Mouse (Mus musculus) heart, adult 8-10 months (tissue): ENCODE measurements around the gene Acap1. TPM values are rescaled to one million over a fixed set of nuclear protein-coding genes. Genes with fewer than 3 reads are reported as not detected.

Source experiments
- DNase-seq: peaks from one replicate; pipeline ENCODE4 v3.0.0; 2022; ENCODE audit warnings: low spot score
- total RNA-seq, 4 experiments: library from RNA; stranded (reverse); gene quantifications; 2 replicates each; pipeline ENCODE4 v1.2.4; 2022

The Acap1 gene
- total RNA-seq, 4 experiments from 2014 or later = 0.16 to 1.1 (median 0.83) TPM

DNA sequence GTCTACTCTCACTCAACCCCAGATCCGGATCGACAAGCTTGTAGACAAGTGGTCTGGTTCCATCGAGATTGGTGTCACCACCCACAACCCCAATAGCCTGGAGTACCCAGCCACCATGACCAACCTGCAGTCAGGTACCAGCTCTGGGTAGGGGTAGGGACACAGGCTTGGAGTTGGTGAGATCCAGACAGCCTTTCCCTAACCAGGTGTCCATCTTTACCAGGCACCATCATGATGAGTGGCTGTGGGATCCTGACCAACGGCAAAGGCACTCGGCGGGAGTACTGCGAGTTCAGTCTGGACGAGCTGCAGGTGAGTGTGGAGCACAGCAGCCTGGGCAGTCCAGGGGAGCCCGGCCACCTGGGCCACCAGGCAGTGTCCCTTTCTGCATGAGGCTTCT is 9.0 kb upstream of the Acap1 start:
- no peak for DNase-seq

DNA sequence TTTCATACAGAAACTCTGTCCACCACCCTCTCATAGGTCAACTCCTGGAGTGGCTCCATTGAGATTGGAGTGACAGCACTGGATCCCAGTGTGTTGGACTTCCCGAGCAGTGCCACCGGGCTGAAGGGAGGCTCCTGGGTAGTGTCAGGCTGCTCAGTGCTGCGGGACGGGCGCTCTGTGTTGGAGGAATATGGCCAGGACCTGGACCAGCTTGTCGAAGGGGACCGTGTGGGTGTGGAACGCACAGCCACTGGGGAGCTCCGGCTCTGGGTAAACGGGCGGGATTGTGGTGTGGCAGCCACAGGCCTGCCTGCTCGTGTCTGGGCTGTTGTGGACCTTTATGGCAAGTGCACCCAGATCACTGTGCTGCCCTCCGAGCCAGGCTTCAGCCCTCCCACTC is 7.6 kb upstream of the Acap1 start:
- DNase-seq = no peak

DNA sequence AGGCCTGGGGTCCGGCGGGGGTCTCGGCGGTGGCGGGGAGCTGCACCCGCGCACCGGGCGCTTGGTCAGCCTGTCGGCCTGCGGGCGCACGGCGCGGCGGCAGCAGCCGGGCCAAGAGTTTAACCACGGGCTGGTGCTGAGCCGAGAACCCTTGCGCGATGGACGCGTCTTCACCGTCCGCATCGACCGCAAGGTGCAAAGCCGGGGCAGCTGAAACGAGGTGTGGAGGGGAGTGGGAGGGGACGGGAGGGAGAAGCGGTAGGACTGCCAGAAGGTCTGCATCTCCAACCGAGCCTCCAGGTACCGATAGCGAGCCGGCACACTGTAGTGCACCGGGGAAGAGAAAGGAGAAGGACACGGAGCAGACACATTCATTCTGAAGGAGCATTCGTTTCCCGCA is 6.7 kb upstream of the Acap1 start:
- no peak for DNase-seq

DNA sequence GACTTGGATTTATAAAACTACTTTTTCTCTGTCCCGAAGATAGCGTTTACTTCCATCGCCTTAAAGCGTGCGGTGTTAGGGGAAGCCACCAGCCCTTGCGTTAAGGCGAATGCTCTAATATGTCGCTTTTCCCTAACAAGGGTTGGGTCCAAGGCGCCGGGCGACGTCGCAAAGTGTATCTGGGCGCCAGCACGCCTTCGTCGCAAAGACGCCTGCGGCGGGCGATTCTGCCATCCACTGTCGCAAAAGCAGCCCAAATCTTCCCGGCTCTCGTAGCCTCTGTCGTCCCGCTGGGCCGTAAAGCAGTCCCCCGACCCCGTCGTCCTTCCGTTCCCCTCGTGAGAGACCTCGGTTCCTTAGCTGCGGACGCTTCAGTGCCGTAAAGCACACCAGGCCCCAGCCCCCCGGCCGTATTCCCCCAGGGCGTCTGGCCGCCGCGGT is 6.1 kb upstream of the Acap1 start:
- peak; percentile 96 for DNase-seq

DNA sequence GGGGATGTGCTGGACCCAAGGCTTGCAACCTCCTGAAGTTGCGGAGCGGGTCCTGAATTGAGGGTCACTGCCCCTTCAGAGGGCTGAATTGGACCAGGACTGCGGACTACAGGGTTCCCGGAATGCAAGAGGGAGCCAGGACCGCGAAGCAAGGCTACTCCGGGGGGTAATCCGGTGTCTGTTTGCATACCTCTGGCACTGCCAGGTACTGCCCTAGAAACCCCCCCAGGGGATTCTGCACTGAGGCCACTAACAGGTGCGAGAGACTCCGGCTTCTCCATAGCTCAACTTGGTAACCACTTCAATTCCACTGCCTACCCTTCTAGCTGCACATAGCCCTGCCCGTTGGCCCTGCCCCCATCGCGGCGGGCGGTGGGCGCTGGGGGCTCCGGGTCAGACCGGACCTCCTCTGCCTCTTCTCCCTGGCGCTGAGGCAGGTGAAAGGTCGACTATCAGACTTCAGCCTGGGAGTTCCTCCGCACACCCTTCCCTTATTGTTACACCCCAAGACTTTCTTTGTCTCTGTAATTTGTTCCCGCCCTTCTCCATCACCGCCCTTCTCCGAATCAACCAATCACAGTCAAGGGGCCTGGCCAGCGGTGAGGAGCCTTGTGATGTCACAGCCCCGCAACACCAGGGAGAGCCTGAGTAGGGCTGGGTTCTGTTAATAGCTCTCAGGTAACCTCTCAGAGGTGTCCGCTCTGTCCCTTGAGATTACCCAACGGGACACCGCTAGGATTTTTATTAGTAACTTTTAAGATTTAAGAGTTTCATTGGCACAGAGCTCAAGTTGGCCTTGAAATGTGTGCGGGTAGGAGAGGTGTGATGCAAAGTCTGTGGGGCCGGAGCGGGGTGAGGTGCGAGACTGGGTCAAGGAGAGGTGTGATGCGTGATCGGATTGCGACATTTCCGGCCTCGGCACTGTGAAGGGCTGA is 5.4 kb upstream of the Acap1 start, which contains the start of the genes 2810408A11Rik and Neurl4:
2810408A11Rik (minus strand) TSS at position 517 of the 935 bp plus-strand sequence.
Neurl4 (plus strand) TSS at position 602 of the 935 bp plus-strand sequence.
- DNase-seq = peak; percentile 94

DNA sequence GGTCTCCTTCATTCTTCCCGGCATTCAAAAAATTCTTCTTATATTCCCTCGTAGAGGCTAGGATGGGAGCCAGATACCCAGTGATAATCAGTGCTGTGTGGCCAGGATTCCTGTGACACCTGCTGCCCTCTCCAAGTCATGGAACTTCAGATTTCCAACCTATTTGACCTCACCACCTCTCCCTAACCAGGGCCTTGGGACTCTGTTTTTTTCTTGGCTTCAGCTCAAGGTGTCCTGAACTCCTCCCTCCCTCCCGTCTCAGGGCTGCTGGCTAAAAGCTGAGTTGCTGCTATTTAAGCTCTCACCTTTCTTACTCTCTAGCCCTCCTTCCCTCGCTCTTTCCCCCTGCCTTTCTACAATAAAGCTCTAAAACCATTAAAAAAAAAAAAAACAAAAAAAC is 4.5 kb upstream of the Acap1 start:
- no peak for DNase-seq

DNA sequence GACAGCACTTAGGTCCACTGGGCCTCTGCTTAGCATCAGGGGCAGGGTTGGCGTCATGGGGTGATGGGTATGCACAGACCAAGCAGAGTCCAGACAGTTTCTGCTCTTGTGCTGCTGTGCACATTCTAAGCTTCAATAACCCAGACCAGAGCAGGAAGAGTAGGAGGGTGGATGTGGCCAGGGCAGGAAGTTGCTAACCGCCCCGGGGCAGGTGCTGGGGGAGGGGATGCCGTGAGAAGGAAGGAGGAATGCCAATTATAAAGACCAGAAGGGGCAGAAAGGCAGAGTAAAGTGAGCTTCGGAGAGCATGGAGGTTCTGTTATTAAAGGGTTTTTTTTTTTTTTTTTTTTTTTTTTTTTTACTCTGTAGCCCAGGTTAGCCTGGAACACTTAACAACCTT is 668 bp downstream of the Acap1 start:
- no peak for DNase-seq

DNA sequence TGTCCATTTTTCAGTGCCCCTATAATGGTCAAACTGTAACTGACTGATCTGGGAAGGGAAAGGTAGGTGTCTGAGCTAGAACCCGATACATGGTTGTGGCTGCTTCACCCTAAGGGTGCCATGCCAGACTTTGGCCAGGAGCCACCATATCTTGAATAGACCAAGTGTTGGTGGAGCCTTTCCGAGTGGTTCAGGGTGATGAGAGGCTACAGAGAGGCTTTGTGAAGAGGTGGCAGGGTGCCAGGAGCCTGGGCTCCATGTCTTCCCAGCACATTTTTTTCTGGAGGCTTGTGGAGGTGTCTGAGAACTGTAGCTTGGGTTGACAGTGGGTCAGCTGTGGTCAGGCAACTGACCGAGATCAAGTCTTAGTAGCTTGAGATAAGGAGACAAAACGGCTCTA is 3.9 kb downstream of the Acap1 start:
- DNase-seq = no peak

DNA sequence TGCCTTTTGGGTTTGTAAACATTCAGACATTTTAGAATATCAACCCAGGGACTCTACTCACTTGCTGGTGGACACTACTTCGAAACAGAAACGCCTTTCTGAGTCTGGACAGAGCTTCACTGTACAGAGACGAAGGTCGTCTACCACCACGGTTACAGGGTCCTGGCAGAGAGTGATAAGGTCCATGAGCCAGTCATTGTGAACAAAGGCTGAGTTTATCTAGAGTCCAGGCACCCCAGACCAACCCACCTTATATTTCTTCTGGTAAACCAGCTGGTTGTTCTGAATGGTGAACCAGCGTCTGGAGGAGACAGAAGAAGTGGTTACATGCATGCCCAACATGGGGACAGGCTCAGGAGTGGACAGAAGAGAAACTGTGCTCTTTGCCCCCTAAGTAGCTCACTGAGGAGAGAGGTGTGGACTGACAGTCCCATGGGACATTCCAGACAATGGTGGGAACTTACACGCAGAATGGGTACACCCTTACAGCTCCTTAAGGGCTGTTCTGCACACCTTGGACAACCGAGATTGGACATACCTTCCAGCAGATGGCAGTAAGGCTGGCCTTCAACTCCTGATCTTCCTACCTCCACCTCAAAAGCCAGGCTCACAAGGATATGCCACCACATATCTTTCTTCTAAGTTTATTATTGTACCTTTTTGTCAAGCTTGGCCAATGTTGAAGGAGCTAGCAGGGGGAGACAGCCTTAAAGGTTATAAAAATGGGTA is 8.3 kb downstream of the Acap1 start:
- no peak for DNase-seq

DNA sequence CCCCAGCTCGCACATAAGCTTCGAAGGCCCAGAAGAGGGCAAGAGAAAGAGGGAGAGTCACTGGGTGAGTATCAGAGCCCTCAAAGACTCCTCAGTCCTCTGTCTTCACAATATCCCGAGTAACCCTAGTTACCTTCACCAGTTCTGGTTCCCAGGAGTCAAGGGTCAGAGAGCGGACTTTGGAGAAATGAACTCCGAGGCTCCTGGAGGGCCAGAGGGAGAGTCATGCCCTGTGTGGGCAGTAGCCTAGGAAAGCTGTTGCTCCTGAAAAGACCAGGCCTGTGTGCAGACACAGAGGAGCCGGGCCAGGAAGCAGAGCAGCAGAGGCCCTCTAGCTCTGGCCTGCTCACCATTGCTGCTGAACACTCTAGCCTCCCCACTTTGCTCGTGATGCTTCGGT is 10.7 kb downstream of the Acap1 start:
- no peak for DNase-seq

DNA sequence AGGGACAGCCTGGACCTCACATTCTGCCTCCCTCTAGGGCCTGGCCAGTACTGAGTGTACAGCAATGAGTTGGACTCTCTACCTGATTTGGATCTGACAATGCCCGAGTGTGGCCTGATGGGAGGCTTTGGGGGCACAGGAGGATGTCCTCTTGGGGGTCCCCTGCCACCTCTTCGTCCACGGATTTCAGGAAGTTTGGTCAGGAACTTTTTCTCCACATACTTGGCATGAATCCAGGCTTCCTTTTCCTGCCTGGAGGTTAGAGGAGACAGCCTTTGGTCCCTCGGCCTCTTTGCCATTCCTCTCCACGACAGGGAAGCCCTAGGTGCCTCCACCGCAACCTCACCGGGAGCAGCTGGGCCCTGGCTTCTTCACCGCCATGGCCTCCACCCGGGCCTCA is 11.1 kb downstream of the Acap1 start:
- no peak for DNase-seq

DNA sequence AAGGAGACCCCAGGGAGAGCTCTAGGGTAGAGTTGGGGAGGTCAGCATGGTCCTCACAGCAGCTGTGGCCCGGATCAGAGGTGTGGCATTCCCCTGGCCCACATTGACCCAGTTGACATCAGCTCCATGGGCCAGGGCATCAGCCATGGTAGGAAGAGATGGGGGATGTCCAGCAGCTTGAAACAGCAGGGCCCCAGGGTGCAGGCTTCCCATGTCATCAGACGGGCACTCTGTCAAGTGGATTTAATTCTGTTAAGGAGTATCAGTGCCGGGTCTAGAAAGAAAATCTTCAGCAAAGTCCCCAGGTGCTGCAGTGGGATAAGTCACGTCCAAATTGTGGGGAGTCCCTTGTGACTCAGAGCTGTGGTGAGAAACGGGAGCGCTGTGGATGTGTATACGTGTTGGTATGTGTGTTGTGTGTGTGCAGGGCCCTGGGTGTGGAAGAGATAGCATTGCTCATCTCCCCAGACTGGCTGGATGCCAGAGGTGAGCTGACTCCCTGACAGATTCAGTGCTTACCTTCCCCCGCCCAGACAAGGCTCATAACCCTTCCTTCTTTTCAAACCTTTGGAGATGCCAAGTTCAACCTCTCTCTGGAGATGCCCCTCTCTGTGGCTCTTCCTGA is 11.7 kb downstream of the Acap1 start:
- no peak for DNase-seq

DNA sequence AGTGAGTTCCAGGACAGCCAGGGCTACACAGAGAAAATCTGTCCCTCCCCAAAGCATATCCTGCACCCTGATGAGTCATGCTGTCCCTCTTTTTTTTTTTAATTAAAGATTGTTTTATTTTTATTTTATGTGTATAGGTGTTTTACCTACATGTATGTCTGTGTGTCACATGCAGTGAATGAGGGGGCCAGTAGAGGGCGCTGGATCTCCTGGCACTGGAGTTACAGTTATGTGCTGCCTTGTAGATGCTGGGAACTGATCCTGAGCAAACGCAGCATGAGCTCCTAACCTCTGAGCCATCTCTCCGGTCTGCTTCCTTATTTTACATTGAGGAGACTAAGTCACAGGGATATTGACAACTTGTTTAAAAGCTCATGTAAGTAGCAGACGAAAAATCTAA is 12.3 kb downstream of the Acap1 start:
- DNase-seq = no peak

DNA sequence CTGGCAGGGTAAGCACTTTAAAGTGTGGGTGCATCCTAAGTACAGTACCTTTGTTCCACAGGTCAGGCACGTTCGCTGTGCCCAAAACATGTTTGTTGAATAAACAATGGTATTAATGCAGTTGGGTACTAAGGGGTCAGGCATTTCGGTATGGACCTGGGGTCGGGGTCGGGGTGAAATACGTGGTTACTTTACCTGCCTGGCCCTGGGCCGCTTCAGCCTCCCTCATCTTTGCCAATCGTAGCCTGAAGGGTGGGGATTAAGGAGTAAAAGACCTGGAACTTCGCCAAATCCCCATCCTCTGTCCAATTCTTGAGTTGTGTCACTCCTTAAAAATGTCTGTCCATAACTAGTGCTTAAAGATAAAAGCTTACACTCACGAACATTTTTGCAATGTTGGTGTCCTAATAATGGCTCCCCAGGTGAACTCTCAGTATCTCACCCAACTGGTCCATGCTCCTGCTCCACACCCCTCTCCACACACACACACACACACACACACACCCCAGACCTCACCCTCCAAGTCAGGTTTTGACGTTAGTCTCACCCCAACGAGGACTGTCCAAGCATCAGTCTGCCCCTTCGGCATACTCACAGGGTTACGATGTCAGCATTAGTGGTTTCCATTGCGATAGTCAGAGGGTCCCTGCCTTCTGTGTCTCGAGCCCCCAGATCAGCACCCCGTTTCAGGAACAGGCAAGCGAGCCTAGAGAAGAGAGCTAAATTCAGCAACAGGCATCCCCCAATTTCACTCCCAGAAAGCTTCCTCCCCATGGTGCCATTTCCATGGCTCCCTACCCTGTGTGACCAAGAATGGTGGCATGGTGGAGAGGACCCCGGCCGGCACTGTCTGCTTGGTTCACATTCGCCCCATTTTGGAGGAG is 13.3 kb downstream of the Acap1 start:
- DNase-seq = no peak

DNA sequence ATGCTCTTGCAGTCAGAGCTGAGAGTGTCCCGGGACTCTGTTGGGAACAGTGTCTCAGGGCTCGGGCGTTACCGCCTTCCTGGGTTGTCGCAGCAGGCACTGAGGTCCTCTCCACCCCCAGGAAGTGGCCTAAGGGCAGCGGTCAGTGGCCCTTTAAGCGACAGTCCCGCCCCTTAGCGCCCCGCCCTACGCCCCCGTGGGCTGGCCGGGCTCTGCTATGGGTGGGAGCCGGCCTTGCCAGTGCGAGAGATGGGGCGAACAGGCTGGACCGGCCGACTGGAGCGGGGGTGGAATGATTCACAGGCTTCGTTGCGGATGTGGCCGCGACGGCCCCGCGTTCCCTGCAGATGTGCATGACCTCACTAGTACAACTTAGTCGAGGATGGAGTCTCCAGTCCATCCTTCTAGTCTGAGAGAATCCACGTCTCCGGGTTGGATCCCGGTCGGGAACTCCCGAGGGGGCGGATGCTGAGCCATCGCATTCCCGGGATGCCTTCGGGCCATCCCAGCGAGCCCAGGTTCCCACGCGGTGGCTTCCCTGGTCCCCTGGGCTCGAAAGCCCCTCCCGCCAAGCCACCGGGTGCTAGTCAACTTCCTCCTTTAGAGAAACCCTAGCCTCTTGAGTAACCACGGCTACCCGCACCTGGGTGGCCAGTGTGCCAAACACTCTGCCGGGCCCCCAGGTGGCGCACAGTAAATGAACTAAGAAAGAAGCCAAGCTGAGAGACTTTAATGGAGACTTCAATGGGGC is 14.3 kb downstream of the Acap1 start, which contains the start of gene Kctd11:
Kctd11 (minus strand) TSS at position 554 of the 751 bp plus-strand sequence.
- DNase-seq = peak; percentile 95

DNA sequence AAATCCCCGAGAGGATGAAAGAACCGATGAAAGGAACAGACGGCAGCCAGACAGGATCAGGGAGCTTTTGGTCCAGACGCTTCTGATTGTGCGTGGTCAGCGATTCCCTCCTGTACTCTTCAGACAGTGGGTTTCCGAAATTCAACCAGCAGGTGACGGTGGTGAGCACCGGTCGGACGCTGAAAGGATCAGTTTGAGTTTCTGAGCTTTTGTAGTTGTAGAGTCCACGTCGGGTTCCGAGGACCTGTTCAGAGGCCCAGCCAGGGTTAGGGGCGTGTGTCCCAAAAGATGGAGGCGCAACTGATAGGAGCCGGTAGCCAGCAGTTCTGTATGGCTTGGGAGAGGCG is 14.9 kb downstream of the Acap1 start:
- DNase-seq = no peak

DNA sequence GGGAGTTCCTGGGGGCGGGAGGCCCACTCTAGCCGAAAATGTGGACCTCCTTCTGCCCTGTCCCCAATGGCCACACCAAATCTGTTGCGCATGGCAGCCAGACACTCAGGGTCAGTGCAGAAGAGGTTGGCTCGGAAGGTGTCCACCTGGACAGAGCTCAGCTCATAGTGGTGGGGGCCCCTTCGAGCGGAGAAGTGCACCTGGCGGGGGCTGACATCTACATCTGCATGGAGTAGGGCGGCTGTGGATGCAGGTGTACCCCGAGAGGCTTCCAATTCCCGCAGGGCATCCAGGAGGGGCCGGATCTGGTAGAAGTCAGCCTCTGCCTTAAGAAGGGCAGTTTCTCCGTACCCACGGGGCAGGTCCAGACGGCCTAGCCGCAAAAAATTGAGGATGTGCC is 15.6 kb downstream of the Acap1 start:
- no peak for DNase-seq

DNA sequence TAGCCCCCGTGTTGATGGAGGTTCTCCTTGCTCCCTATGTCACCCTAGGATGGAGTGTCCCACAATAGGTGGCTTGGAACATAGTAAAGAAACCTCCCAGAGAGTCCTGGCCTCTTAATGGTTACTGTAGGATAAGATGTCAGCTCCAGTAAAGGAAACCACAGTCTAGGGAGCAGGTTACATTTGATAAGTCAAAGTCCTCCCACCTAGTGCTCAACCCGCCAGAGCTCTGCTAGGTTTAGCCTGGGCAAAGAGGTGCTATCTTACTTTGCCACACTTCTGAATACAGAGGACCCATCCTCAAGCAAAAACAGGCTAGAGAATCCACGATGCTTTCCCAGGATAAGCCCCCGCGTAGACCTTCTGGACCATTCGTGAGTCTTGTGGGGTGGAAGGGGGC is 16.4 kb downstream of the Acap1 start:
- DNase-seq = no peak

DNA sequence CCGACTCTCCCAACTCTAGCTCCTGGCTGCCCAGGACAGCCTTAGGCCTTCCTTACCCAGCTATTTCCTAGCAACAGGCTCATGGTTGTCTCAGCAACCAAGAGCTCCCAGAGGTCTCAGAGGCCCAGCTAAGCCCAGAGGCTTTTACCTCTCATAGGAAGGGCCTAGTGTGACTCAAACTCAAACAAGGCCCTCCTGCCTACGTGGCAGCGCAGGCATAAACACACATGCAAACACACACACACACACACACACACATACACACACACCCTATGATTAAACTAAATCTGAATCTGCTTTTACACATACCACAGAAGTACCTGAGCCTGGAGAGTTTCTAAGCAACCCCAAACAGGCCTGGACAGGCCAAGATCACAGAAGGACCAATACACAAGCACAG is 16.9 kb downstream of the Acap1 start:
- DNase-seq = no peak

DNA sequence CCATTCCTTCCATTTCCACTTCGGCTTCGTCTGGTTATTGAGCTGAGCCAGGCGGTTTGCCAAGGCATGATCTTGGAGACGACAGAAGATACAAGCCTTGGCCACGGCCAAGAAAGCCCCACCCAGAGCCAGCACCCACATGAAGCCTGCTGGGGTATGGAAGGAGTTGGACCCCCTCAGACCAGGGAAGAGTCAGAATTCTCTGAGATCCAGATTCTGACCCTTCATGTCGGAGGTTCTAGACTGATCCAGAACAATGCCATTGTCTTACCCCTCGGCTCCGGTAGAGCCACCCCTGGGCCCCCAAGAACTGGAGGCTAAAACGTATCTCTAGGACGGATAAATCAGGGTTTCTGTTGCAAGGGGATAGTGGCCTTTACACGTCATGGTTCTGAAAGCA is 17.5 kb downstream of the Acap1 start, which contains the start of gene Tmem95:
Tmem95 (minus strand) TSS at position 141 of the 400 bp plus-strand sequence.
- no peak for DNase-seq
